Mouse (Mus musculus) small intestine, adult 2 months (tissue): ENCODE measurements around the gene Gng7.

Experiments
- CTCF ChIP-seq: fragments of 200-500 bp; IDR thresholded peaks from 2 replicates; pipeline ENCODE4 v1.5.1; 2012; ENCODE audit warnings: low read depth, mild to moderate bottlenecking, control low read depth, inconsistent platforms, low read length, moderate library complexity, mixed read lengths; ENCODE audit not compliant: insufficient replicate concordance, insufficient read length; ENCODE audit errors: extremely low read depth
- POLR2A ChIP-seq: fragments of 200-500 bp; IDR thresholded peaks from 2 replicates; pipeline ENCODE4 v1.6.1; 2012; ENCODE audit warnings: low read depth, mild to moderate bottlenecking, control low read depth, inconsistent platforms, low read length, moderate library complexity

DNA sequence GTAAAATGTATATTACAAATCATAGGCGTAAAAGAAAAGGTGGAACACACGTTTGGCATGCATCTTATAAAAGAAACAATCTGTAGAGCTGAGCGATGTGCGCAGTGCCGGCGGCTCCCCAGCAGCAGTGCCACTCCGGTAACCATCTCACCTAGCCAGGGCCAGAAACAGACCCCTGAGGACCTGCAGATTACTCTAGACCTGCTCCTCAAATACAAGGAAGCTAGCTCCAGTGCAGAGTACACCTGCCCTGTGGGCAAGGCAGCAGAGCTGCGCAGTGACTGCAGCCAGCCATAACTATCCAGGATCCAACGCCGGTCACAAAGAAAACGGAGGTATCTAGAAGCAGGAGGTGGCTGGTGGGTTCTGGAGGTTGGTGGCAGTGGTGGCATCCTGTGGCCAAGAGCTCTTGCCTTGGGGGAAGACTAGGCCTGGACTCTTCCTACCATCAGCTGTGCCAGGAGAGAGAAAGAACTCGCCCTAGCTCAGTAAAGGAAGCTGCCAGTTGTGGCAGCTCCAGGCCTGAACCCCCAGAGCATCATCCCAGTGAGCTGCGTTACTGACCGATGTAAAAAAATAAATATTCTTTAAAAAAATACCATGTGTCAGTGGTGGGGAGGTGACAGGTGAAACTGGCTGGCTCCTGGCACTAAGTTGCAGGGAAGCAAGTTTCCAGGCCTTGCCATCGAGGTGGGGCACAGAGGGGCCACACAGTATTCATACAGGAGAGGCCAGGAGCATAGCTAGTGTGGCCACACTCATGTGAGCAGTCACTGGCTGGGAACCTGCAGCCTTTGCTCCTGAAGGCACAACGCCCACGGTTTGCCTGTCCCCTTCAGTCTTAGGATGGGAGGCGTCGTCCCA is 113.1 kb downstream of the Gng7 start:
- TF ChIP-seq CTCF (no peak), POLR2A (no peak)
